Mouse (Mus musculus): ENCODE measurements around the gene Stxbp4. TPM values are rescaled to one million over a fixed set of nuclear protein-coding genes. Genes with fewer than 3 reads are reported as not detected.

Stxbp4 gene
- total and polyA plus RNA-seq, 3 experiments: 1.8 to 5.2 (median 5.0) TPM

GRCm38 (mm10) chr11:90660662-90661061, 22.8 kb upstream of the Stxbp4 start:
- no peak for TF ChIP-seq CTCF (IDR thresholded peaks at IDR 0.05)
- TF ChIP-seq EP300 (IDR thresholded peaks at IDR 0.05; ENCODE audit: insufficient read depth, low read depth, low read length): no peak
- no peak for TF ChIP-seq POLR2A (IDR thresholded peaks at IDR 0.05; ENCODE audit: insufficient read depth, low read depth, low read length)
- Histone ChIP-seq H3K27me3 (ENCODE audit: control insufficient read depth, insufficient read depth, low read length) (no peaks in the 10 kb centered on the region), H3K79me2 (replicated peaks; ENCODE audit: control insufficient read depth, insufficient read depth, low read length) (no peaks in the 10 kb centered on the region), H3K4me1 (ENCODE audit: control insufficient read depth, insufficient read depth, low read length) (no peaks in the 10 kb centered on the region), H3K36me3 (ENCODE audit: control insufficient read depth, insufficient read depth, low read length) (no peaks in the 10 kb centered on the region), H3K4me3 (no peak overlapping the region), H3K9ac (ENCODE audit: low read depth, low read length) (no peak overlapping the region), H3K27ac (no peak overlapping the region)
- intact Hi-C loops (cut with DNase I): no loop called here
- 75% methylated on average over 4 of the region's 4 CpGs for WGBS
- no peak for DNase-seq

GRCm38 (mm10) chr11:90657527-90657926, 19.6 kb upstream of the Stxbp4 start:
- no peak for DNase-seq
- no peak overlapping the region for H3K27ac ChIP-seq
- no peaks in the 10 kb centered on the region for H3K27me3 ChIP-seq (ENCODE audit: control insufficient read depth, insufficient read depth, low read length)
- no peaks in the 10 kb centered on the region for H3K79me2 ChIP-seq (replicated peaks; ENCODE audit: control insufficient read depth, insufficient read depth, low read length)
- WGBS: 88% methylated on average over 12 of the region's 12 CpGs
- intact Hi-C loops (cut with DNase I): no loop called here
- no peak overlapping the region for H3K9ac ChIP-seq (ENCODE audit: low read depth, low read length)
- no peaks in the 10 kb centered on the region for H3K4me1 ChIP-seq (ENCODE audit: control insufficient read depth, insufficient read depth, low read length)
- H3K36me3 ChIP-seq (ENCODE audit: control insufficient read depth, insufficient read depth, low read length): no peaks in the 10 kb centered on the region
- TF ChIP-seq EP300 (IDR thresholded peaks at IDR 0.05; ENCODE audit: insufficient read depth, low read depth, low read length) (no peak), CTCF (IDR thresholded peaks at IDR 0.05) (no peak), POLR2A (IDR thresholded peaks at IDR 0.05; ENCODE audit: insufficient read depth, low read depth, low read length) (no peak)
- H3K4me3 ChIP-seq: no peak overlapping the region

GRCm38 (mm10) chr11:90652603-90653002, 14.7 kb upstream of the Stxbp4 start:
- Histone ChIP-seq H3K27me3 (ENCODE audit: control insufficient read depth, insufficient read depth, low read length) (no peaks in the 10 kb centered on the region), H3K27ac (no peak overlapping the region), H3K4me1 (ENCODE audit: control insufficient read depth, insufficient read depth, low read length) (no peaks in the 10 kb centered on the region), H3K36me3 (ENCODE audit: control insufficient read depth, insufficient read depth, low read length) (peaks cover 4% of the 10 kb centered on the region; the same call in 1 of the 2 replicates), H3K4me3 (no peak overlapping the region), H3K79me2 (replicated peaks; ENCODE audit: control insufficient read depth, insufficient read depth, low read length) (no peaks in the 10 kb centered on the region), H3K9ac (ENCODE audit: low read depth, low read length) (no peak overlapping the region)
- intact Hi-C loops (cut with DNase I): no loop called here
- DNase-seq: no peak
- TF ChIP-seq CTCF (IDR thresholded peaks at IDR 0.05) (no peak), EP300 (IDR thresholded peaks at IDR 0.05; ENCODE audit: insufficient read depth, low read depth, low read length) (no peak), POLR2A (IDR thresholded peaks at IDR 0.05; ENCODE audit: insufficient read depth, low read depth, low read length) (no peak)
- WGBS: 84% methylated on average over 4 of the region's 4 CpGs

DNA sequence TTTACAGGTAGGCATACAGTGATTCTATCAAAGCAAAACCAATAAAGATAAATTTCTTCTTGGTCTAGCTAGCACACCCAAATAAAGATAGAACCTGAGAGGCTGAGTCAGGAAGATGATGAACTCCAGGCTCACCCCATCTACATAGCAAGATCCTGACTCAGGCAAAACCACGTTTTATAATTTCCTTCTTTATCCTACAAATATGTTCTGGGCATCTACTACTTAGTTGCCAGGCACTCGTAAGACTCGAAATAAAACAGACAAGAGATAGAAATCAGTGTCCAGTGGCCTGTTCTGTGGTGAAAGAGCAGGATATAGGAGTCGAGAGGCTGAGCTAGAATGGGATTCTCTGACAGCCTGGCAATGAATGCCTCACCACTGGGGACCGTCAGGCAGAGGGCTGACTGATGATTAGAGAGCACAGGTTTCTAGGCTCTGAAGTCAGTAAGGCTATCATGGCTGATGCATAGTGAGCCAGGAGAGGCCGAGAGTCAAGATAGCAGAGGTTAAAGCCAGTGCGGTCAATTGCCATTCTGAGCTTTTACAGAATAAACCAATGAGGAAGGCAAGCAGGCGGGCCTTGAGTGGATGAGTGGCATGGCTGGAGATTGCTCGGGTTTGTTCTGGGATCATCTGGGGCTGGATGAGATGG, 12.5 kb upstream of the Stxbp4 start:
- Histone ChIP-seq H3K27ac (no peak overlapping the region), H3K4me1 (ENCODE audit: control insufficient read depth, insufficient read depth, low read length) (no peaks in the 10 kb centered on the region), H3K9ac (ENCODE audit: low read depth, low read length) (no peak overlapping the region), H3K27me3 (ENCODE audit: control insufficient read depth, insufficient read depth, low read length) (no peaks in the 10 kb centered on the region), H3K4me3 (no peak overlapping the region), H3K79me2 (replicated peaks; ENCODE audit: control insufficient read depth, insufficient read depth, low read length) (no peaks in the 10 kb centered on the region), H3K36me3 (ENCODE audit: control insufficient read depth, insufficient read depth, low read length) (peaks cover 4% of the 10 kb centered on the region)
- 61% methylated on average over 9 of the region's 9 CpGs for WGBS
- no peak for TF ChIP-seq POLR2A (IDR thresholded peaks at IDR 0.05; ENCODE audit: insufficient read depth, low read depth, low read length)
- TF ChIP-seq CTCF (IDR thresholded peaks at IDR 0.05): no peak
- TF ChIP-seq EP300 (IDR thresholded peaks at IDR 0.05; ENCODE audit: insufficient read depth, low read depth, low read length): no peak
- DNase-seq: no peak
- intact Hi-C loops (cut with DNase I): no loop called here

- Histone ChIP-seq H3K36me3 (ENCODE audit: control insufficient read depth, insufficient read depth, low read length) (peaks cover 5% of the 10 kb centered on the region), H3K9ac (ENCODE audit: low read depth, low read length) (no peak overlapping the region), H3K4me3 (no peak overlapping the region), H3K27me3 (ENCODE audit: control insufficient read depth, insufficient read depth, low read length) (no peaks in the 10 kb centered on the region), H3K4me1 (ENCODE audit: control insufficient read depth, insufficient read depth, low read length) (no peaks in the 10 kb centered on the region), H3K79me2 (replicated peaks; ENCODE audit: control insufficient read depth, insufficient read depth, low read length) (no peaks in the 10 kb centered on the region), H3K27ac (no peak overlapping the region)
- 79% methylated on average over 6 of the region's 6 CpGs for WGBS
- intact Hi-C loops (cut with DNase I): no loop called here
- no peak for DNase-seq
- no peak for TF ChIP-seq EP300 (IDR thresholded peaks at IDR 0.05; ENCODE audit: insufficient read depth, low read depth, low read length)
- TF ChIP-seq CTCF (IDR thresholded peaks at IDR 0.05): no peak
- no peak for TF ChIP-seq POLR2A (IDR thresholded peaks at IDR 0.05; ENCODE audit: insufficient read depth, low read depth, low read length)
Observed at GRCm38 (mm10) chr11:90649777-90650176, 11.9 kb upstream of the Stxbp4 start.

DNA sequence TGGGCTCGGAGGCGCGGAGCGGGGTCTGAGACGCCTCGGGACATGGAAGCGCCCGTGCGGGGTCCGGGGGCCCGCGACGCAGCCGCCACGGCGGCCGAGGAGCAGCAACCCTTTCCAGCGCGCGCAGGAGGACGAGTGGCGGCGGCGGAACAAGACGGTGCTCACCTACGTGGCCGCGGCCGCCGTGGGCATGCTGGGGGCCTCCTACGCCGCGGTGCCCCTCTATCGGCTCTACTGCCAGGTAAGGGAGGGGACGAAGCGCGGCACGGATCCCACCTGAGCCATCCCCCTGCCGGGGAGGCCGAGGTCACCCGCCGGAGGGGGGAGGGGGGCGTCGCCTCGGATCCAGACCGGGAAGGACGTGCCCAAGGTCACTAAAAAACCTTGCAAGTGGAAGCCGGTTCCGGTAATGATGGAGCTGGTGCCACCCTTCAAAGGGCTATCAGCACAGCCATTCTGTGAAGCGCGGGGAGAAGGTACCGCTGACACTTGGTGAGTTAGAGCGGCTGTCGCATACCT, 487 bp upstream of the Stxbp4 start:
- H3K4me3 ChIP-seq: peak overlapping the region; percentile 77
- peak overlapping the region; percentile 98 for H3K9ac ChIP-seq (ENCODE audit: low read depth, low read length)
- TF ChIP-seq EP300 (IDR thresholded peaks at IDR 0.05; ENCODE audit: insufficient read depth, low read depth, low read length) (no peak), CTCF (IDR thresholded peaks at IDR 0.05) (no peak), POLR2A (IDR thresholded peaks at IDR 0.05; ENCODE audit: insufficient read depth, low read depth, low read length) (no peak)

More for the DNA sequence above, 487 bp upstream of the Stxbp4 start:
- Histone ChIP-seq H3K27me3 (ENCODE audit: control insufficient read depth, insufficient read depth, low read length) (no peaks in the 10 kb centered on the region), H3K4me1 (ENCODE audit: control insufficient read depth, insufficient read depth, low read length) (peaks cover 2% of the 10 kb centered on the region; the same call in 1 of the 2 replicates), H3K79me2 (replicated peaks; ENCODE audit: control insufficient read depth, insufficient read depth, low read length) (peaks cover 5% of the 10 kb centered on the region; the same call in 1 of the 2 replicates), H3K27ac (peak overlapping the region; percentile 91), H3K36me3 (ENCODE audit: control insufficient read depth, insufficient read depth, low read length) (peaks cover 5% of the 10 kb centered on the region)
- intact Hi-C loops (cut with DNase I): loop anchor here (10.0 kb wide), 1 partner anchor 634 kb away; the partner anchor contains the start of gene Pctp
- under 1% methylated on average over 53 of the region's 54 CpGs for WGBS
- DNase-seq: no peak
